Mouse (Mus musculus) ES-E14 (cell line): Measurements from ENCODE around the gene Rhoq. TPM values are rescaled to one million over a fixed set of nuclear protein-coding genes. Genes with fewer than 3 reads are reported as not detected.

ENCODE experiments used
- DNase-seq: peaks from one replicate; pipeline ENCODE4 v3.0.0-alpha.2; 2013; ENCODE audit warnings: low read depth, low spot score
- H3K27ac ChIP-seq: 2 replicates; pipeline ENCODE4 v1.5.1; 2012; ENCODE audit warnings: low read depth, mild to moderate bottlenecking, low read length, moderate library complexity, mixed read lengths; ENCODE audit not compliant: poor library complexity, insufficient read depth, severe bottlenecking
- H3K36me3 ChIP-seq: 2 replicates; pipeline ENCODE4 v1.6.1; 2012; ENCODE audit warnings: mild to moderate bottlenecking, low read length, moderate library complexity, mixed read lengths; ENCODE audit not compliant: control insufficient read depth, poor library complexity, insufficient read depth, severe bottlenecking
- H3K4me1 ChIP-seq, 2 experiments: fragments of 150-350 bp in 1 of 2; sonication (generic) in 1 of 2; 2 replicates each; pipeline ENCODE4 v1.6.1; 2012; ENCODE audit warnings: low read length in 2 of 2, mild to moderate bottlenecking in 1 of 2, mixed read lengths in 1 of 2; ENCODE audit not compliant: control insufficient read depth in 2 of 2, insufficient read depth in 2 of 2, poor library complexity in 1 of 2
- H3K4me3 ChIP-seq, 2 experiments: fragments of 150-350 bp in 1 of 2; sonication (generic) in 1 of 2; 2 replicates each; pipeline ENCODE4 v1.5.1; 2012; ENCODE audit warnings: low read length in 2 of 2, low read depth in 1 of 2, mild to moderate bottlenecking in 1 of 2, mixed read lengths in 1 of 2; ENCODE audit not compliant: insufficient read depth in 1 of 2, poor library complexity in 1 of 2, severe bottlenecking in 1 of 2
- H3K9ac ChIP-seq: 2 replicates; pipeline ENCODE4 v1.6.1; 2012; ENCODE audit warnings: low read depth, mild to moderate bottlenecking, low read length, mixed read lengths; ENCODE audit not compliant: poor library complexity, insufficient read depth, severe bottlenecking
- H3K9me3 ChIP-seq: fragments of 150-350 bp; sonication (generic); 2 replicates; pipeline ENCODE4 v1.6.1; 2012; ENCODE audit warnings: low read depth, mild to moderate bottlenecking, low read length; ENCODE audit not compliant: control insufficient read depth, insufficient read depth
- CHD2 ChIP-seq: IDR thresholded peaks from 2 replicates; pipeline ENCODE4 v1.6.1; 2014; ENCODE audit warnings: mild to moderate bottlenecking, low read depth, low read length, inconsistent platforms
- HCFC1 ChIP-seq: IDR thresholded peaks from 2 replicates; pipeline ENCODE4 v1.6.1; 2012; ENCODE audit warnings: low read length, inconsistent platforms, borderline replicate concordance; ENCODE audit not compliant: insufficient read depth
- MAFK ChIP-seq: IDR thresholded peaks from 2 replicates; pipeline ENCODE4 v1.6.1; 2014; ENCODE audit warnings: mild to moderate bottlenecking, low read depth, low read length, inconsistent platforms; ENCODE audit not compliant: insufficient read depth
- ZC3H11A ChIP-seq: IDR thresholded peaks from 2 replicates; pipeline ENCODE4 v1.6.1; 2012; ENCODE audit warnings: low read depth, mild to moderate bottlenecking, inconsistent platforms, low read length, borderline replicate concordance
- ZNF384 ChIP-seq: IDR thresholded peaks from 2 replicates; pipeline ENCODE4 v1.6.1; 2012; ENCODE audit warnings: low read depth, low read length, inconsistent platforms
- in situ Hi-C, 2 experiments: fragments of 600-800 bp; cut with MboI; formaldehyde crosslinking; loops; one replicate each; pipeline ENCODE4 v1.15.1; 2025; ENCODE audit warnings: low sequenced_read_pairs in 2 of 2, inconsistent platforms in 1 of 2; ENCODE audit not compliant: unreplicated experiment in 2 of 2
- total RNA-seq: library from RNA; depleted of rRNA; stranded (reverse); fragments of 300-350 nt; gene quantifications from 2 replicates; pipeline ENCODE4 v1.2.3, GENCODE M21; 2012

Rhoq gene
- total RNA-seq, 1 experiment = 5.9 TPM

DNA sequence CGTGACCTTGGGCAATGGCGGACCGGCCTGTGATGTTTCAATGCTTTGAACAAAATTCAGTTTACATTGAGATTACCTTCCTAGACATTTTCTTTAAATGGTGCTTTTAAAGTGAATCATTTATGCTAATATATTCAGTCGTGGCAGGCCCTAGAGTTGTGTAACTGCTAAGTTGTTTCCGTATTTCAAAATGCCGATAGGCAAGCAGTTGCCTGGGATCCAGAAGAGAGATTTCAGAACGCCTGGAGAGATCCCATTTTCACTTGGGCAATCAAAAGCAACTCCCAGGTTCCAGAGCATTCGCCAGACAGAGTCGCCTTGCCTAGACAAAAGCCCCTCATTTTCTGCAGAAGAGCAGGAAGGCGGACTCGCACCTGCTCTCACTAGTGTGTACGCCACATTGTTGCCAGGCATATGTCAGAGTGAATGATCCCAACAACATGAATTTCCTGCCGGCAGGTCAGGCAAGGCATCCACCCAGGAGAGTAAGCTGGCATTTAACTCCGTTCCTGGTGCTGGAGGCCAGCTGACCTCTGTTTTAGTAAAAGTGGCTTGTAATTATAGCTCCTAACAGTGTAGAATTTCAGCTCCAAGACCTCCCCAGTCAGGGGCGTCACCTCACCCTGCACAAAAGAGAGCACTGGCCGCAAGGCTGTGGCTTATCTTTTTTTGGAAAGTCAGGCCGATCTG, 23.7 kb downstream of the Rhoq start:
- Histone ChIP-seq H3K9ac (no peak overlapping the region), H3K4me1 (peaks cover 8 to 14% of the 10 kb centered on the region in 2 experiments; a peak in 1 of 4 replicates), H3K36me3 (peaks cover 4% of the 10 kb centered on the region; the same call in 1 of the 2 replicates), H3K9me3 (no peaks in the 10 kb centered on the region), H3K27ac (no peak overlapping the region), H3K4me3 (no peak overlapping the region)
- in situ Hi-C loops = no loop called here
- TF ChIP-seq MAFK = no peak
- no peak for TF ChIP-seq HCFC1
- no peak for TF ChIP-seq CHD2
- no peak for TF ChIP-seq ZNF384
- TF ChIP-seq ZC3H11A = no peak
- DNase-seq = no peak

DNA sequence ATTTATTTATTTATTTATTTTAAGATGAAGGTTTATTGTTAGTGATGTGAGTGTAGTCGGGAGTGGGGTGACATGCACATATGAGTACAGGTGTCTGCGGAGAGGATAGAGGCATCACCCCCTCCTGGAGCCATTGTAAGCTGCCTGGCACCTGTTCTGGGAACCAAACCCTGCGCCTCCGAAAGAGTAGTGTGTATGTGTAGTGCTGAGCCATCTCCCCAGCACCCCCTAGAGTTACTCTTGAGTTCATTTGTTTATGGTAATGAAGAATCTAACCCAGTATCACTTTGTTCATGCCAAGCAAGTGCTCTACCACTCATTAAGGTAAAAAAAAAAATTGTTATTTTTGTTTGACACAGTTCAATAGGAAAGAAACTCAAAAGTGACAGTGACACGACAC, 25.3 kb downstream of the Rhoq start:
- peaks cover 3% of the 10 kb centered on the region in 2 experiments; a peak in 1 of 4 replicates for H3K4me1 ChIP-seq
- H3K27ac ChIP-seq = no peak overlapping the region
- no peaks in the 10 kb centered on the region; the same call in 1 of the 2 replicates for H3K36me3 ChIP-seq
- in situ Hi-C loops = no loop called here
- TF ChIP-seq CHD2 = no peak
- TF ChIP-seq ZC3H11A = no peak
- no peak for TF ChIP-seq MAFK
- TF ChIP-seq HCFC1 = no peak
- no peak for TF ChIP-seq ZNF384
- no peak overlapping the region for H3K4me3 ChIP-seq
- H3K9me3 ChIP-seq = no peaks in the 10 kb centered on the region
- DNase-seq = no peak
- no peak overlapping the region for H3K9ac ChIP-seq

DNA sequence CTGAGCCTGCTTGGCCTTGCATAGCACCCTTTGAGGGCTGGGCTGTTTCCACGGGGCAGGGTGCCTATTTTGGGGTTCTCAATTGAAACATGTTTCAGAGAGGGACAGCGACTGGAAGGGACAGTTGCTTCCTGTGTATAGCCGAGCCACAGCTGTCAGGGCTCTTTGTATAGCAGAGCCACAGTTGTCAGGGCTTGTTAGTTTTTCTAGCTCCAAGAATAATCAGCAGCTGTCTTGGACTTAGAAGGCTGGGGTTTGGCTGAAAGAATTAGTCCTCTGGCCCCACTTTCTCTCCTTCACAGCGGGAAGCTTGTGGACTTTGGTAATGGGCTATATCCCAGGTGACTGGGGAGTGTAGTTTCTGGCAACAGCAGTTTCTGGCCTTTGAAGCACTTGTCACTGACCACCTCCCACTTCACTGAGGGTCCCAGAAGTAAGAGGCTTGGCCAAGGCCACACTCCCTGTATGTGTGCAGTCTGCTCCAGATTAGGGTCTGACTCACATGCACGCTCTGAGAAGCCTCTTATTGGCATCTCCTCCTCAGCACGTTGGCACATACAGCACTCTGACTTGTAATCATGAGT, 25.8 kb downstream of the Rhoq start:
- H3K36me3 ChIP-seq = no peaks in the 10 kb centered on the region; the same call in 1 of the 2 replicates
- no peak overlapping the region for H3K27ac ChIP-seq
- H3K4me3 ChIP-seq = no peak overlapping the region
- no peak for DNase-seq
- H3K4me1 ChIP-seq = peaks cover 3% of the 10 kb centered on the region in 2 experiments; a peak in 1 of 4 replicates
- in situ Hi-C loops = no loop called here
- no peaks in the 10 kb centered on the region for H3K9me3 ChIP-seq
- TF ChIP-seq MAFK = no peak
- no peak for TF ChIP-seq HCFC1
- TF ChIP-seq CHD2 = no peak
- TF ChIP-seq ZNF384 = no peak
- no peak for TF ChIP-seq ZC3H11A
- no peak overlapping the region for H3K9ac ChIP-seq

DNA sequence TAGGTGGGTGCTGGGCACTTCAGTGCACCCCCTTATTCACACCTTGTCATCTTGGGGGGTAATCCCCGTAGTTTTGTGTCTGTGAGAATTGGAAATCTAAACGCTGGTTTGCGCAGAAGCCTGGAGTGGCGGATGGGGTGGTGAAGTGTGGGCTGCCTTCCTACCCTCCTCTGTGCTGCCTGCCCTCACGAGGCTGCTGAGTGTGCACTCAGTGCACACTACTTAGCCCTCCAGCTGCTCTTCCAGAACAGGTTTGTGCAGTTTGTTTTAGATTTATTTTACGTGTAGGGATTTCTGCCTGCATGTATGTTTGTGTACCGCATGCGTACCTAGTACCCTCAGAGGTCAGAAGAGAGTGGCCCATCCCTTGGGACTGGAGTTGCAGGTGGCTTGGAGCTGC, 28.4 kb downstream of the Rhoq start:
- Histone ChIP-seq H3K9ac (no peak overlapping the region), H3K4me1 (0 out of 4 replicates have a peak, but pooled peaks cover 0 to 3% of the 10 kb centered on the region in 2 experiments), H3K9me3 (no peaks in the 10 kb centered on the region), H3K36me3 (no peaks in the 10 kb centered on the region), H3K4me3 (no peak overlapping the region), H3K27ac (no peak overlapping the region)
- in situ Hi-C loops = no loop called here
- no peak for DNase-seq
- no peak for TF ChIP-seq CHD2
- TF ChIP-seq ZC3H11A = no peak
- TF ChIP-seq ZNF384 = no peak
- no peak for TF ChIP-seq MAFK
- no peak for TF ChIP-seq HCFC1
